Mouse (Mus musculus) kidney, postnatal 0 days (tissue): Measurements from ENCODE around the gene Map7d1. TPM values are rescaled to one million over a fixed set of nuclear protein-coding genes. Genes with fewer than 3 reads are reported as not detected.

ENCODE experiments used
- ATAC-seq: fragments of 200-750 bp; cut with Nextera tagmentation; replicated peaks from 2 replicates; pipeline ENCODE4 v1.8.0; 2017; ENCODE audit warnings: low read depth, moderate number of reproducible peaks, moderate TSS enrichment, moderate library complexity; ENCODE audit not compliant: low FRiP score
- DNase-seq: peaks from one replicate; pipeline ENCODE4 v3.0.0-alpha.2; 2016; ENCODE audit warnings: low spot score
- H3K27ac ChIP-seq: fragments of 300-500 bp; sonication (generic); 2 replicates; pipeline ENCODE4 v1.5.1; 2014; ENCODE audit warnings: mild to moderate bottlenecking
- H3K27me3 ChIP-seq: fragments of 300-500 bp; sonication (generic); 2 replicates; pipeline ENCODE4 v1.6.1; 2014; ENCODE audit warnings: low read length, mixed read lengths; ENCODE audit not compliant: insufficient read depth
- H3K36me3 ChIP-seq: fragments of 300-500 bp; sonication (generic); 2 replicates; pipeline ENCODE4 v1.6.1; 2014; ENCODE audit warnings: low read length, mixed read lengths; ENCODE audit not compliant: insufficient read depth
- H3K4me1 ChIP-seq: fragments of 300-500 bp; sonication (generic); replicated peaks from 2 replicates; pipeline ENCODE4 v1.6.1; 2014; ENCODE audit warnings: antibody characterized with exemption, low read length, mixed read lengths; ENCODE audit not compliant: insufficient read depth
- H3K4me2 ChIP-seq: fragments of 300-500 bp; sonication (generic); 2 replicates; pipeline ENCODE4 v1.6.1; 2014; ENCODE audit warnings: mild to moderate bottlenecking, low read length, moderate library complexity, mixed read lengths
- H3K4me3 ChIP-seq: fragments of 300-500 bp; sonication (generic); replicated peaks from 2 replicates; pipeline ENCODE4 v1.5.1; 2014; ENCODE audit warnings: low read depth, low read length
- H3K9ac ChIP-seq: fragments of 300-500 bp; sonication (generic); 2 replicates; pipeline ENCODE4 v1.6.1; 2014; ENCODE audit warnings: low read depth, low read length
- H3K9me3 ChIP-seq: fragments of 300-500 bp; sonication (generic); replicated peaks from 2 replicates; pipeline ENCODE4 v1.6.1; 2016; ENCODE audit warnings: low read length, inconsistent platforms, mixed read lengths
- CTCF ChIP-seq: IDR thresholded peaks from 2 replicates; pipeline ENCODE4 v1.5.1; 2016; ENCODE audit warnings: antibody characterized with exemption, low read depth, mild to moderate bottlenecking, moderate library complexity
- WGBS: fragments of 180-500 bp; shearing (Covaris S2); extraction: QIAGEN DNeasy Blood & Tissue Kit; methylation state at CpG from one replicate; pipeline ENCODE4 v1.1.7; 2014; 5-methylcytosine and 5-hydroxymethylcytosine counted together
- polyA plus RNA-seq: library from polyadenylated mRNA; unstranded; fragments of >200 nt; fragmentation: Nextera tagmentation; extraction: Ambion mirVana; gene quantifications from 2 replicates; pipeline ENCODE4 v1.2.1, GENCODE M21; 2015

The Map7d1 gene
- polyA plus RNA-seq, 1 experiment from 2014 or later: 27.3 TPM

- no peak for TF ChIP-seq CTCF
- DNase-seq (no peak), ATAC-seq (no peak)
- Histone ChIP-seq H3K27ac (no peak overlapping the region), H3K4me1 (no peaks in the 10 kb centered on the region), H3K4me3 (no peak overlapping the region), H3K9ac (no peak overlapping the region), H3K27me3 (no peaks in the 10 kb centered on the region), H3K4me2 (no peak overlapping the region), H3K9me3 (no peaks in the 10 kb centered on the region), H3K36me3 (no peaks in the 10 kb centered on the region)
- WGBS: 72% methylated on average over 6 of the region's 6 CpGs
These were observed 49.1 kb downstream of the Map7d1 start for GRCm38 (mm10) chr4:126207081-126207480.

GRCm38 (mm10) chr4:126205386-126205785 lies 50.8 kb downstream of the Map7d1 start:
- Histone ChIP-seq H3K36me3 (no peaks in the 10 kb centered on the region), H3K9me3 (no peaks in the 10 kb centered on the region), H3K27me3 (no peaks in the 10 kb centered on the region), H3K4me2 (no peak overlapping the region), H3K27ac (no peak overlapping the region), H3K9ac (no peak overlapping the region), H3K4me1 (peaks cover 6% of the 10 kb centered on the region), H3K4me3 (no peak overlapping the region)
- ATAC-seq (no peak), DNase-seq (no peak)
- TF ChIP-seq CTCF: no peak
- WGBS: 73% methylated on average over 1 of the region's 1 CpGs

- Histone ChIP-seq H3K9ac (no peak overlapping the region), H3K27ac (no peak overlapping the region)
- 69% methylated on average over 12 of the region's 12 CpGs for WGBS
These were observed 51.4 kb downstream of the Map7d1 start for GRCm38 (mm10) chr4:126204661-126205230.

GRCm38 (mm10) chr4:126204016-126204415 lies 52.1 kb downstream of the Map7d1 start:
- WGBS: 70% methylated on average over 8 of the region's 8 CpGs
- Histone ChIP-seq H3K36me3 (no peaks in the 10 kb centered on the region), H3K4me2 (no peak overlapping the region), H3K27ac (peak overlapping the region; percentile 97; the same call in 1 of the 2 replicates), H3K4me3 (no peak overlapping the region), H3K27me3 (no peaks in the 10 kb centered on the region), H3K4me1 (peaks cover 17% of the 10 kb centered on the region), H3K9me3 (no peaks in the 10 kb centered on the region), H3K9ac (no peak overlapping the region)
- no peak for TF ChIP-seq CTCF
- DNase-seq: peak; percentile 53
- ATAC-seq: no peak

More at GRCm38 (mm10) chr4:126204661-126205230, 51.4 kb downstream of the Map7d1 start:
- DNase-seq (no peak), ATAC-seq (no peak)
- Histone ChIP-seq H3K9me3 (no peaks in the 10 kb centered on the region), H3K27me3 (no peaks in the 10 kb centered on the region), H3K36me3 (no peaks in the 10 kb centered on the region), H3K4me3 (no peak overlapping the region), H3K4me1 (peaks cover 12% of the 10 kb centered on the region), H3K4me2 (no peak overlapping the region)
- no peak for TF ChIP-seq CTCF

GRCm38 (mm10) chr4:126203336-126203895 lies 52.7 kb downstream of the Map7d1 start:
- Histone ChIP-seq H3K27me3 (no peaks in the 10 kb centered on the region), H3K4me3 (peak overlapping the region; percentile 56; the same call in 1 of the 2 replicates), H3K27ac (peak overlapping the region; percentile 97), H3K36me3 (no peaks in the 10 kb centered on the region), H3K4me1 (peaks cover 23% of the 10 kb centered on the region), H3K9me3 (no peaks in the 10 kb centered on the region), H3K9ac (peak overlapping the region; percentile 81), H3K4me2 (peak overlapping the region; percentile 51)
- WGBS: 55% methylated on average over 10 of the region's 10 CpGs
- ATAC-seq: no peak
- no peak for DNase-seq
- TF ChIP-seq CTCF: no peak

GRCm38 (mm10) chr4:126202303-126203181 lies 53.6 kb downstream of the Map7d1 start, which contains the start of gene Thrap3:
Gene Thrap3, minus strand, starts transcription at chr4:126202760.
- TF ChIP-seq CTCF: no peak
- Histone ChIP-seq H3K27me3 (no peaks in the 10 kb centered on the region), H3K27ac (peak within 1 kb of the TSS; percentile 97), H3K4me1 (peaks cover 24% of the 10 kb centered on the region), H3K9me3 (no peaks in the 10 kb centered on the region), H3K9ac (peak within 1 kb of the TSS; percentile 81), H3K36me3 (no peaks in the 10 kb centered on the region), H3K4me2 (peak within 1 kb of the TSS; percentile 60), H3K4me3 (peak within 1 kb of the TSS; percentile 56)
- under 1% methylated on average over 72 of the region's 75 CpGs for WGBS
- DNase-seq (peak; percentile 99), ATAC-seq (peak; percentile 98)
